Mouse (Mus musculus) thymus, adult 2 months (tissue): ENCODE data around the gene Acpp.

Experiments
- CTCF ChIP-seq: fragments of 200-500 bp; IDR thresholded peaks from 2 replicates; pipeline ENCODE4 v1.5.1; 2012; ENCODE audit warnings: mild to moderate bottlenecking, control low read depth, low read length, moderate library complexity, borderline replicate concordance; ENCODE audit not compliant: control insufficient read depth, poor library complexity, insufficient read depth; ENCODE audit errors: extremely low read depth
- POLR2A ChIP-seq: fragments of 200-500 bp; IDR thresholded peaks from 2 replicates; pipeline ENCODE4 v1.6.1; 2012; ENCODE audit warnings: mild to moderate bottlenecking, low read length, control low read depth, moderate library complexity; ENCODE audit not compliant: control insufficient read depth, poor library complexity, insufficient read depth; ENCODE audit errors: extremely low read depth

GRCm38 (mm10) chr9:104262016-104262762 lies 75.4 kb downstream of the Acpp start:
- TF ChIP-seq POLR2A, result no peak
- TF ChIP-seq CTCF, result no peak
